18 mouse cellular contexts compared by ENCODE assay signal in genomic region chr17:89961431-89961830, GRCm38 (mm10).
DNase-seq lines count a peak whose midpoint lies in the region; ATAC-seq lines count a peak whose summit lies in the region.
"Had no signal": no experiment of that assay in that cellular context is flagged by ENCODE, and none has a peak within 500 bp of the region (broad histone marks: within the 10 kb centered on the region; RNA-seq: fewer than 3 reads in every experiment).

No protein-coding gene starts in this region.

- DNase-seq in cerebellum, adult 18-20 months, result peak; percentile 13
- no peak for DNase-seq in cerebellum, adult 11-12 months
- DNase-seq in cerebellum, adult 9-10 months, result peak; percentile 71
- DNase-seq in cerebellum, postnatal 36 days, result peak; percentile 3 to 8
- no peak for DNase-seq in cerebellum, postnatal 4 days (ENCODE audit: low spot score in 2 of 2)
- DNase-seq in brain, adult 2 months (ENCODE audit: low read depth, low spot score), result peak; percentile 43
- DNase-seq: adrenal gland, adult 8-10 months; adrenal gland, postnatal 14 days; adrenal gland, postnatal 36 days; B cell, adult 2 months; embryo, embryonic 11 days; forebrain, postnatal 0 days had no signal

- ATAC-seq in cerebellum, adult (ENCODE audit: insufficient number of reproducible peaks, low FRiP score, low TSS enrichment), result no peak
- ATAC-seq: activated CD4-positive, CD25-positive, alpha-beta regulatory T cell, adult 4 months; CD4-positive, CD25-positive, alpha-beta regulatory T cell, adult 4 months; forebrain, embryonic 13.5 days; forebrain, embryonic 15.5 days; forebrain, postnatal 0 days; Patski had no signal

Comparison
In these comparisons a context has a peak if more than half of its experiments do, and no peak if none do; other contexts are left out.
1. DNase-seq: peak in cerebellum, adult 18-20 months (2 of 2), cerebellum, adult 9-10 months (single experiment), cerebellum, postnatal 36 days (2 of 2) and brain, adult 2 months (single experiment); none in cerebellum, adult 11-12 months (single experiment) and cerebellum, postnatal 4 days (0 of 2).